Mouse (Mus musculus): ENCODE data around the gene Aqr. TPM values are rescaled to one million over a fixed set of nuclear protein-coding genes. Genes with fewer than 3 reads are reported as not detected.

Aqr gene
- 10 to 100 TPM; 53.9 to 56.9 TPM for total RNA-seq (2023)

DNA sequence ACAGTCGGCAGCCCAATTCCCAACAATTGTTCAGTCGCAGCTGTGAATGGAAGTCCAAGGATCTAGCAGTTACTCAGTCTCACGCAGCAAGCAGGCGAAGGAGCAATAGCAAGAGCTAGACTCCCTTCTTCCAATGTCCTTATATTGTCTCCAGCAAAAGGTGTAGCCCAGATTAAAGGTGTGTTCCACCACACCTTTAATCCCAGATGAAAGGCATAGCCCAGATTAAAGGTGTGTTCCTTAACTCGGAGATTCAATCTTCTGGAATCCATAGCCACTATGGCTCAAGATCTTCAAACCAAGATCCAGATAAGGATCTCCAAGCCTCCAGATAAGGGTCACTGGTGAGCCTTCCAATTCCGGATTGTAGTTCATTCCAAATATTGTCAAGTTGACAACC lies at the start of gene Aqr:
Aqr (minus strand) TSS at position 101 of the 400 bp plus-strand sequence.

DNA sequence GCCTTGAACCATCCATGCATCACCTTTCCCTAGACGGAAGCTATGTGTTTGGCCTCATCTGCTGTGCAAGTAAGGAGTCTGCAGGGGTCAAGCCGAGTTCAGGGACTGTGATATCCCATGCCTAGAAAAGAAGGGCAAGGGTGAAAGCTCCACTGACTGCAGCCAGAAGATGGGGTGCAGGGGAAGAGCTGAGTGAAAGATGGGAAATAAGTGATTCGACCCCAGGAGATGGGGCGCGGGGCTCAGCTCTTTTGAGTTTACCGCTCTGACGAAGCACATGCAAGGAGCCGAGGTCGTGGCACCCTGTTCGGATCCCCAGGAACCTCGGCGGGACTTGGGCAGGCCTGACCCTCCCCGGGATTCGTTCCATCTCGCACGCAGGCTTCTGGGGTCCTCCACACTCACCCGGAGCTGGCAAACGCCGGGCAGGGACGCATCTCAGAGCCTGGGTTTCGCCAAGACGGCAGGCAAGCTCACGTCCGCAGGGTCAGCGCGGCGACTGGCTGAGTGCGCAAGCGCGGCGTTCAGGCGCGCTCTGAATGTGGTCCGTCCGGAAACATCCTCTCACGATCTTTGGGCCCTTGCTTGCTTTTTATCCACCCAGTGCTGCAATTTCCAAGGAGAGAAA lies 14.2 kb upstream of the Aqr start, which contains the start of gene Zfp770:
Zfp770 (minus strand) TSS at position 538 of the 628 bp plus-strand sequence.

DNA sequence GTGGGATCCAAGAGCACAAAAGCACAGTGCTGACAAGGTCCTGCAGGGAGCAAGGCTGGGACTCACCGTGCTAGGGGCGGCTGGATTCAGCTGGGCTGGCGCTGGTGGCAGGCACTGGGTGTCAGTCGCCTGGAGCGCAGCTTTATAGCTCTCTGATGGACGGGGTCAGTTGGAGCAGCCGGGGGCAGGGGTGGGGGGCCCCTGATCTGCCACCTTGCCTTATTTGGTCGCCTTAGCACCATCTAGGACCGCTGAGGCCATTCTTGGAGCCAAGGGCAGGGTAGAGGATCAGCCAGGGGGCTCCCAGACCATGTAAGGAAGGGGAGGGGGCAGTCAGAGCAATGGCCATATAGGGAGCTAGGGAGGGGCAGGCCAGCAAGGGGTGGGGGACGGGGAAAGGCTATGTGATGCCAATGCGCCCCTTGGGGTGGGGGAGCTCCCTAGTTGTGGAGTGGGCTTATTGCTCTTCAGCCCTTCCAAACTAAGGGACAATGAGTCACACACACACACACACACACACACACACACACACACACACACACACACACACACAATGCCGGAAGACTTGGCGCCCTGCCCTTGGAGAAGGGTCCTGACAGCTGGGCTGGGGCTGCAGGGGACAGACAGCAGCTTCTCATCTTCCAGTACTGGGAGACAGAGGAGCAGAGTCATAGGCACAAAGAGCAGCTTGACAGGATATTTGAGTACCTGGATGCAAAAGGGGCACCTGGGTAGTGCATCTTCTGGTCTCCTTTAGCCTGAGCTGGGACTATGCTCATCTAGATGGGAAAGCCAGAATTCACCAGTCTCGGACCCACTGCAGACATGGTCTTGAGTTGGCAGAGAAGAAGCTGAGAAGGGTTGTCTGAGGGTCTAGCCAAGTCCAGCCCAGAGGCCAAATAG lies 133.9 kb downstream of the Aqr start, which contains the start of gene Actc1:
Actc1 (minus strand) TSS at position 853 of the 903 bp plus-strand sequence.

Other genes with a start within 250 kb of the Aqr start
- gene Gjd2, start 173.4 kb downstream of the Aqr start, total RNA-seq (2023), result not detected
- under 1 TPM in 1 of 2 experiments, not detected in 1; 0.34 TPM for gene Actc1, start 133.5 kb downstream of the Aqr start, total RNA-seq (2023)
- gene Zfp770, start 14.4 kb upstream of the Aqr start, total RNA-seq (2023), result 10 to 100 TPM; 11.0 to 12.6 TPM

Data from monocyte, adult 59 days (primary cell).